Mouse (Mus musculus): Measurements from ENCODE around the gene Fzd7.

DNA sequence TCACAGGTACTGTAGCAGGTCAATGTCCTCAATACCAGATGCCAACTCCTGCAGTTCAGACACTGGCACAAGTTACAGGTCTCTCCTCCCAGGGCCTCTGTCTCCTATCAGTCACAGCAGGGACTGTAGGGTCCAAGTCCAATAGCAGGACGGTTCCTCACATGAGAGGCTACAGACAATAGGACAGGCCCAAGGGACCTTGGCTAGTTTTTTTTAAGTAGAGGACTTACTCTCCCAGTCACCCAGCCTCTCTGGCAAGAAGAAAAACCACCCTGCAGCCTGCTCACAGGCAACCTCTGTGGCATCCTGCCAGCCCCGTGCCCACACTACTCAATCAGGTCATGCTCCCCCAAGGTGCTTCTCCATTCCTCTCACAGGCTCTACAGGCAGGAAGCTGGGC is 43.0 kb upstream of the Fzd7 start:
- TF ChIP-seq TCF12 (IDR thresholded peaks at IDR 0.05; ENCODE audit: low read depth, low read length): no peak
- TF ChIP-seq CHD1 (IDR thresholded peaks at IDR 0.05; ENCODE audit: low read depth, low read length): no peak
- TF ChIP-seq USF1 (IDR thresholded peaks at IDR 0.05; ENCODE audit: low read depth, low read length): no peak
- TF ChIP-seq CHD2 (IDR thresholded peaks at IDR 0.05; ENCODE audit: low read length): no peak
- TF ChIP-seq POLR2A (IDR thresholded peaks at IDR 0.05; ENCODE audit: low read depth, low read length): no peak
- TF ChIP-seq MAFK (IDR thresholded peaks at IDR 0.05; ENCODE audit: insufficient replicate concordance, low read length): no peak
- TF ChIP-seq GABPA (IDR thresholded peaks at IDR 0.05; ENCODE audit: insufficient replicate concordance, low read depth, low read length): no peak
- no peak for TF ChIP-seq KAT2A (IDR thresholded peaks at IDR 0.05; ENCODE audit: insufficient replicate concordance, low read length)
- TF ChIP-seq E2F4 (IDR thresholded peaks at IDR 0.05; ENCODE audit: insufficient replicate concordance, low read depth, low read length): no peak
- TF ChIP-seq CTCF (conservative IDR thresholded peaks at IDR 0.05 in 1 of 2, IDR thresholded peaks at IDR 0.05 in 1 of 2; ENCODE audit: low read depth in 2 of 2, low read length in 2 of 2): no peak
- TF ChIP-seq EP300 (IDR thresholded peaks at IDR 0.05; ENCODE audit: low read length): no peak
- TF ChIP-seq RCOR1 (conservative IDR thresholded peaks at IDR 0.05; ENCODE audit: low read depth, low read length): no peak
- TF ChIP-seq MEF2A (IDR thresholded peaks at IDR 0.05; ENCODE audit: borderline replicate concordance, low read depth, low read length): no peak
- TF ChIP-seq JUND (conservative IDR thresholded peaks at IDR 0.05; ENCODE audit: low read depth, low read length): no peak
